In the genomic region with DNA sequence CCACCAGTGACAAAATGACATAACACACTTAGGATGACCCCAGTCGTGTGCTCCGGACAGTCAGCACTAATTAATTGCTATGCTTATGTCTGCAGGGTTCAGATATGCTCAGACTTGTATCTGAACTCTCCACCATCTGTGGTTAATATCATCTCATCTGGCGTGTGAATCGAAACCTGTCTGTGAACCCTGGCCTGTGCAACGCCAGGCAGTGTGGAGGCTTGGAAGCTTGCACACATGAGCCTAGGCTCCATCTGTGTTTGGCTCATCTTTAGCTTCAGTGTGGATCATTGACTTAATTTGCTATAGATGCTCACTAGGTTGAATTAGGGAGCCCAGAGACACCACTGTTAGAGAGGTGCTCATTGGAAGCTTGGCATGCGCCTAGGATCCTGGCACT, we compare ENCODE assay signal across 17 mouse cellular contexts. TPM values are rescaled to one million over a fixed set of nuclear protein-coding genes. Genes with fewer than 3 reads are reported as not detected.
DNase-seq lines count a peak whose midpoint lies in the region; ATAC-seq and TF ChIP-seq lines count a peak whose summit lies in the region.
"Had no signal": no experiment of that assay in that cellular context is flagged by ENCODE, and none has a peak within 500 bp of the region (broad histone marks: within the 10 kb centered on the region; RNA-seq: fewer than 3 reads in every experiment).

No protein-coding gene starts in this region.

- no peaks in the 10 kb centered on the region for H3K36me3 ChIP-seq in thymus, adult 2 months (ENCODE audit: control insufficient read depth, insufficient read depth, low read length)
- H3K36me3 ChIP-seq: embryonic facial prominence, embryonic 10.5 days; embryonic facial prominence, embryonic 12.5 days; forebrain, embryonic 15.5 days had no signal

- TF ChIP-seq POLR2A in thymus, adult 2 months (IDR thresholded peaks at IDR 0.05; ENCODE audit: control insufficient read depth, extremely low read depth, insufficient read depth, low read length, poor library complexity) = no peak

- peaks cover 70% of the 10 kb centered on the region for H3K4me1 ChIP-seq in thymus, adult 2 months (replicated peaks; ENCODE audit: control insufficient read depth, insufficient read depth, low read length)
- H3K4me1 ChIP-seq: forebrain, embryonic 13.5 days; forebrain, embryonic 15.5 days had no signal

- no peak for ATAC-seq in CD4-positive, CD25-positive, alpha-beta regulatory T cell, adult 4 months
- ATAC-seq: forebrain, embryonic 13.5 days; forebrain, embryonic 15.5 days; forebrain, postnatal 0 days had no signal

- WGBS in thymus, adult 2 months = 77% methylated on average over 6 of the region's 6 CpGs

- no peaks in the 10 kb centered on the region for H3K27me3 ChIP-seq in thymus, adult 2 months (ENCODE audit: control insufficient read depth, insufficient read depth, low read length)
- H3K27me3 ChIP-seq: embryonic facial prominence, embryonic 12.5 days; forebrain, embryonic 13.5 days; forebrain, embryonic 15.5 days had no signal

- no peak for TF ChIP-seq CTCF in thymus, adult 2 months (IDR thresholded peaks at IDR 0.05; ENCODE audit: borderline replicate concordance, control insufficient read depth, extremely low read depth, insufficient read depth, low read length, poor library complexity)

- no peak overlapping the region for H3K4me3 ChIP-seq in thymus, adult 2 months (ENCODE audit: control insufficient read depth, insufficient read depth, low read length)
- H3K4me3 ChIP-seq: embryonic facial prominence, embryonic 10.5 days; embryonic facial prominence, embryonic 12.5 days; forebrain, embryonic 13.5 days; forebrain, embryonic 15.5 days had no signal

- peak overlapping the region; percentile 34; the same call in 1 of the 2 replicates for H3K27ac ChIP-seq in thymus, adult 2 months (ENCODE audit: control insufficient read depth, insufficient read depth, low read length)
- H3K27ac ChIP-seq: embryonic facial prominence, embryonic 10.5 days; embryonic facial prominence, embryonic 12.5 days; forebrain, embryonic 13.5 days; forebrain, embryonic 15.5 days had no signal

- peak; percentile 57 for DNase-seq in CD4-positive, CD25-positive, alpha-beta regulatory T cell, adult 2 months (ENCODE audit: low read depth, low spot score)
- DNase-seq in cerebellum, adult 9-11 months = peak; percentile 51
- DNase-seq in cerebellum, adult 8-10 months = no peak
- DNase-seq in thymus, adult 2 months = no peak
- DNase-seq in thymus, postnatal 0 days (ENCODE audit: low spot score) = no peak
- DNase-seq in induced T-regulatory cell, adult 2 months (ENCODE audit: low read depth) = peak; percentile 72
- DNase-seq in kidney, adult 9 months = no peak
- DNase-seq: adrenal gland, adult 2 months; adrenal gland, postnatal 10 days; adrenal gland, postnatal 25 days; B cell, adult 2 months; forebrain, postnatal 0 days had no signal

RNA-seq across cellular contexts. Expression of gene Cd5, which starts 23.7 kb away (rescaled TPM):
- polyA plus RNA-seq in CD4-positive, CD25-positive, alpha-beta regulatory T cell, adult 4 months (2017; shearing (Covaris generic)) = 100 to 1,000 TPM; 449 to 646 TPM
- polyA plus RNA-seq in thymus, adult 2 months (2012; rRNA removed) = 250 and 282 TPM in 2 replicates
- 116 and 132 TPM in 2 replicates for polyA plus RNA-seq in thymus, postnatal 0 days (2015; fragmentation: Nextera tagmentation; extraction: Ambion mirVana)
- polyA plus RNA-seq: forebrain, embryonic 13.5 days had no signal

Comparison
In these comparisons a context has a peak if more than half of its experiments do, and no peak if none do; other contexts are left out.
1. DNase-seq: peak in CD4-positive, CD25-positive, alpha-beta regulatory T cell, adult 2 months (single experiment), cerebellum, adult 9-11 months (single experiment) and induced T-regulatory cell, adult 2 months (single experiment); none in cerebellum, adult 8-10 months (single experiment), thymus, adult 2 months (single experiment), thymus, postnatal 0 days (single experiment) and kidney, adult 9 months (single experiment).